Mouse (Mus musculus) frontal cortex, postnatal 10 days (tissue): ENCODE measurements at regions not wholly inside any gene's neighbourhood (a gene's known extent, or its start where the extent isn't known, plus 50 kb on each side); places are given as distances from the start of the nearest gene placed in this dataset.

ENCODE experiments used
- DNase-seq, 2 experiments: peaks; one replicate each; pipeline ENCODE4 v3.0.0; 2022; ENCODE audit warnings: low spot score in 2 of 2, mixed read lengths in 1 of 2

DNA sequence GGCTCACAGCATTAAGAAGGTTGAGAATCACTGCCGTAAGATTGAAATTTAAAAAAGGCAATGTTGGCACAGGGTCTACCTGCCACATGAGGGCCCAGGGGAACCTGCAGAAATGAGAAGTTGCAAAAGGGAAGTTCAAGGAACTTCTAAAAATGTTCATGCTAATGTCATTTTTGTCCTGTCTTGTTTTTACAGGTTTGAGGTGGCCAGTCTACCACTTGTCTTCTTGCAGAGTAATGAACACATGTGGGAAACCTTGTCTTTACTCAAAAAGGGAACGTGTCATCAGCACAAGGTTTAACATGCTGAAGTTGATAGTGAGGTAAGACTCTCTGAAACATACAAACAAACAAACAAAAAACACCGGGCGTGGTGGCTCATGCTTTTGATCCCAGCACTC is 71.4 kb upstream of the Nanos1 start:
- no peak for DNase-seq

DNA sequence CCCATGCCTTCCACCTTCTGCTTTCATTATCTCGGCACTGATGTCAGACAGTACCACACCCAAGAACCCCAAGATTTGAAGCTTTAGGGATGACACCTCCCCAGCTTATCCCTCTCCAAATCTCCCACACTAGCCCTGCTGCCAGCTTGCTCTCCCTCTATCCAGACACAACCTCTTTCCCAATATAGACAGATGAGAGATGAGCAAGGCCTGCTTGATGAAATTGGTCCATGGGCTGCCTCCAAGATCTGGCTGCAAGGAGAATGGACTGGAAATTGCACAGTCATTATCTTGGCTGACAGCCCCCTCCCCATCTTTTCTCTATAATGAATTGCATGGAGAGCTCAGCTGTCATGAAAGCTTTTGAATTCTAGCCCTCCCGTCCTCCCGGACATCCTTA is 73.5 kb upstream of the Nanos1 start:
- DNase-seq, result peak; percentile 6 to 32

DNA sequence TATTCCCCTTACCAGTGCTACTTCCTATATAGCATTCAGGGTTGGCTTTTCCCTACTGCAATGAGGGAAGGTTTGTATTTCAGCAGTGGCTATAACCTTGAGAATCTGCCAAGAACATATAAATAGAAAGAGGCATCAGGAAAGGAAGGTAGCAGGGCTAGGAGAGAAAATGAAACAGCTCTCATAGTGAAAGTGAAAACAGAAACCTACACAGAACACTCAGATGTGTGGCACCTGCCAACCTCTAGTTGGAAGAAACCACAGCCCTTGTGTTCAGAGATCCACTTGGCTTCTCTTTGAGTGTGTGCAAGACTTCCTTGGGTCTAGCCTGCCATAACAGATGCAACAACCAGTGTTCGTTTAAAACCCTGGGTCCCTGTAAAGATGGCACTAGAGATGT is 74.3 kb upstream of the Nanos1 start:
- DNase-seq, result no peak

DNA sequence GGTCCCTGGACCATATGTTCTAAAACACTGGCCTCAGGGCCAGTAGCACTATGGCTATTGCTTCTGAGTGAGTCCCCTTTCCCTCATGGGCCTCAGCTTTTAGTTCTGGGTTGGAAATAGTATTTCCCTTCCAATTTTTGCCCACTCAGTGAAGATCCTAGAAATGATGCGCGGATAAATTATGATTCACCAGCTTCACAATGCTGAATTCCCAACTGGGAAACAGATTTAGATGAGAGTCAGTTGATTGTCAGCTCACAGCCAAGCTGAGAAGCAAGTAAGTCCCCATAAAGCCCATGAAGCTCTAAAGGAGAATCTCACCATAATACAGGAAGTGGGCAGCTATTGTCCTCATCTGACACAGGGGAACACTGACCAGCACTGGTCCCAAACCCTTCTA is 77.6 kb upstream of the Nanos1 start:
- no peak for DNase-seq

DNA sequence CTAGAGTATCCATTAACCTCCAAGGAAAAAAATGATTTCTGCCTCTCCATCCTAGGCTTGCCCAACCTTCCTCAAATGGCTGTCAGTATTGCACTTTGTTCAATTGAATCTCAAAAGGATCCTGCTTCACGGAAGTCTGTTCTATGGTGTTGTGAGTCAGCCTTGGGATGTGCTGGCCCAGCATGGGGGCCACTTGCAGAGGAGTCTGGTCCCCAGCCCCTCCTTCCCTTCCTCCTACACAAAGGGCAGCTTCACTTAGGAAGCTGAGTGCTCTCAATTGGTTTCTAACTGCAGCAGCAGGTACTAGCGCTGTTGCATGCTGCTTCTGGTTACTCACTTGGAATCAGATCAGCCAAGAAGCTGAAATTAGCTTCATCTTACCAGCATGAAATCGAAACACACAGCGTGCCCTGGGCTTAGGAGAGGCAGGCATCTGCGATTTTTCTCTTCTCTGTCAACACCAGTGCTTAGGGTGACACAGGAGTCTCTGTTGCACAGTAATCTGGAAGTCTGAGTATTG is 80.8 kb upstream of the Nanos1 start:
- peak in 1 of 2 experiments; percentile 7 for DNase-seq

DNA sequence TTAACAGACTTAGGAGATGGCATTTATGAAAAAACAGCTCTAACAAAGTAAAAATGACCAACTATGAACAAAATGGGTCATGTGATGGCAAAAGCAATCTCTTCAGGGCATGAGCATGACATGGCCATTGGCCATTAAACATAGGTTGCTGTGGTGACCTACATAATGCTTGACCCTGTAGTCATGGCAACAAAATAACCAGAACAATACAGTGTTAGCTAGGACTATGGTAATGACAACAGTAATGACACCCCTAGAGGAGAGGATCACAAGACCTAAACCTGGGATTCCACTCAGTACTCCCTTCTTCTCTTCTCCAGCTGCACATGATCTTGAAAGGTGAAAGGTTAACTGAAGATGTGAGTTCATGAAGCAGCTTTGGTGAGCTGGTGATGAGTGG is 85.0 kb upstream of the Nanos1 start:
- DNase-seq, result no peak

DNA sequence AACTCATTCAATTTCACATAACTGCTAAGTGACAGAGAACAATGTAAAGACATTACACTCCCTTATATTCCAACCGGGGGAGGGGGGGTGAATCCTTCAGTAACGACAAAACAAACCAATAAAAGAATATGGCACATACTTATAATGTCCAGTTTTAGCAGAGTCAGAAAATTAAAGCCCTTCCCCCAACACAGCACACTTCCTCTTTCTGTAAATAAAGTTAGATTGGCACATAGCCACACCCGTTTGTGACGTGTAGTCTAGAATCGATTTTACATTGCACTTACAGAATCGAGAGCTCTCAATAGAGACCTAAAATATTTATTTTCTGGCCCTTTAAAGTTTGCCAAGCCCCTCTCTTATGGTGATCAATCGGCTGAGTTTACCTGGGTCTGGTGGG is 85.0 kb upstream of the Cacul1 start:
- no peak for DNase-seq

DNA sequence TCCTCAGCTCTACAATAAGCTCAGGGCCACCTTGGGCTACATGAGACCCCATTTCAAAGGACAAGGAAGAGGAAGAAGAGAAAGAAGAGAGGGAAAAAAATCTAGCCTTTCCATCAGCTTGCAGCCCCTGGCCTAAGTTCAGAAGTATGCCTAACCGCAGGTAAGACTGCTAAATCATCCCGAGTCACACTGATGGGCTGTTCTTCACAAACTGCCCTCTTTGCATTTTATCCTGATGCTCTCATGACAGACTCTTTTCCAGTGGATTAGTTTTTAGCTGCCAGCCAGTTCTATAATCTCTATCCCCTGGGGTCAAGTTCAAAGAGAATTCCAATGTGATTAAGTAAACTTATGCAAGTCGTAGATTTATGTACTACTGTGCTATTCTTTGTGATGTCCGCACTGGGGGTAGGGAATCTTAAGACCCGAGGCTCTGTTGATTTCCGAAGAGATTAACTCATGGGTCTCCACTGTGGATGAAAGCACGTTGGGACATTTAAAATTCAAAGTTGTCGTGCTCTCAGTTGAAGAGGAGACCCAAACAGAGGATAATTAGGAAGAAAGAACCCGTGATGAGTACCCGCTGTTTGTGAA is 70.4 kb upstream of the Cacul1 start:
- no peak for DNase-seq

DNA sequence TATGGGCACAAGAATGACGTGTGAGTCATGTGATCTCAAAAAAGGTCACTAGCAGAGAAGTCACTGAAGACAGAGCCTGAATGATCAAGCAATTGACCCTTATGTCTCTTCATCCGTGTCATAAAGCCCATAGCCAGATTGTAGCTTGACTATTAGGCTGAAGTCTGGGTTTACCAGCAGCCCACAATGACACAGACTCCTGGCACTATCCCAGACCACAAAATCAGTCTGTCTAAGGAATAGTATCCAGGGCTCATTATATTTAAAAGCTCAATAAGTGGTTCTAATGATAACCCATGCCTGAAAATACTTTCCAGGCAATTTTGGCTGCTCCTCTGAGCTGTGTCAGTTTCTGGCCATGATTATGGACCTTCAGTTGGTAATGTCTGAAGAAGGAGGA is 59.2 kb upstream of the Cacul1 start:
- DNase-seq, result no peak
